Mouse (Mus musculus): ENCODE measurements around the gene Nt5c3. TPM values are rescaled to one million over a fixed set of nuclear protein-coding genes. Genes with fewer than 3 reads are reported as not detected.

The Nt5c3 gene
- total RNA-seq, 4 experiments from 2014 or later, result 51.4 to 61.2 (median 57.9) TPM

DNA sequence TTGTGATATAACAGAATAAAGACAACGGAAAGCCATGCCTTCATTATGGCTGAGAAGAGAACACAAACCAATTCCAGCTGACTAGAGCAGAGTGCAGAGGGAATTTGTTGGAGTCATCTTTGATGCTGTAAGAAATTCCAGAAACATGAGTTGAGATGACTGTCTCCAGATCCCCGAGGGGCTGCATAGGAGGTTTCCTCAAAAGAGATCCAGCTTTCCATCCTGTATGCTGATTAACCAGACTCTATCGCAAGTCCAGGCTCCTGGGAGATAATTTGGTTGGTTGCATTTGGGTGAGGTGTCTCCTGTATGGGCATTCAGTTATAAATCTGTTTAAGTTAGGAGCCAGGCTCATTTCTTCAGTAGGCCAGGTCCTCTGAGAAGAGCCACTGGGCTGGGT, 86.1 kb downstream of the Nt5c3 start:
- DNase-seq (ENCODE audit: low spot score in 2 of 2), result no peak

DNA sequence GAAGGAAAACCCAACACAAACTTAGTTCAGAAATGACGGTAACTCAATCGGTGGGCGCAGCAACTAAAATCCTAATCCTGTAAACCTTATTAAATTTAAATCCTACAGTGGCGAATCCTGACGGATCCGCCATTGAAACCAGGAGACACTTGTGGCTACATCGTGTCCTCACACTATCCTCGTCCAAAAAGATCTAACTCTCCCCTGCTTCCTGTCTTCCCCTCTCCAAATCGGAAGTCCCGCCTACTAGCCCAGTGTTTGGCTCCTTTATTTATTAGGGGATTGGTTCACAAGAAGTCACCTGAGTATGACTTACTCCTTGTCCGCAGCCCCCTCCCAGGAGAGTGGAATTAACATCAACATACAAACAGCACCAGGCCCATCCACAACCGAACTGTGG, 86.6 kb downstream of the Nt5c3 start:
- DNase-seq (ENCODE audit: low spot score in 2 of 2), result no peak

DNA sequence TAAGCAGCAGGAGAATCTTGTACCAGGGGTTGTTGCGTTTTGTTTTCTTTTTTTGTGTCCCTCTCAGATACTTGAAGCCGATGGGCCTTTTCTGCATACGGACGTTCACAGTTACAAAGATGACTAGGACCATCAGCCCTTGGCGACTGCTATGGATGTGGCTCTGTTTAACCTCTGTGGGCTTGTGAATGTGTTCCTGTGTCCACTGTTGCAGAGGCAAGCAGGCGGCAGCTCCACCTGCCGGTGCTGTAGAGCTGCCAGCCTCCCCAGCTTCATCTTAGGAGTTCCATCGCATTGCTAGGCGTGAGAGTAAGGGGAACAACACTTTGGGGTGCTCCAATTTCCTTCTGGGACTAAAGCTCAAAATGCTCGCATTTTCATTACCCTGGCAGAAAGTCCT, 88.2 kb downstream of the Nt5c3 start:
- DNase-seq (ENCODE audit: low spot score in 2 of 2), result no peak

DNA sequence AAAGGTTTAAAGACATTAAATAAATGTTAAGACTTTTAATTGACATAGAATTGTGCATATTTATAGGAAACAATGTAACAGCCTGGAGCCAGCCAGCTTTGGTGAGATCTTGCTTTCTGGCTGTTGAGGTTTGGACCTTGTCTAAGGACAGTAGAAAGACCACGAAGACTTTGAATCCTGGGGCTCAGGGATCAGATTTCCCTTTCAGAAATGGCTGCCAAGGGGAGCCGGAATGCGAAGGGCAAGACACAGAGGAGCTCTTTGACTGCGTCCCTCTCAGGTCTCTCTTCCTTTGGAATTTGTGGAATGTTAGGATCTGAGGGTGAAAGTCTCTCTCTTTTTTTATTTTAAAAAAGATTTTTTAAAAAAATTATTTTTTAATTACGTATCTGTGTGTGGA, 89.0 kb downstream of the Nt5c3 start:
- DNase-seq (ENCODE audit: low spot score in 2 of 2), result no peak

DNA sequence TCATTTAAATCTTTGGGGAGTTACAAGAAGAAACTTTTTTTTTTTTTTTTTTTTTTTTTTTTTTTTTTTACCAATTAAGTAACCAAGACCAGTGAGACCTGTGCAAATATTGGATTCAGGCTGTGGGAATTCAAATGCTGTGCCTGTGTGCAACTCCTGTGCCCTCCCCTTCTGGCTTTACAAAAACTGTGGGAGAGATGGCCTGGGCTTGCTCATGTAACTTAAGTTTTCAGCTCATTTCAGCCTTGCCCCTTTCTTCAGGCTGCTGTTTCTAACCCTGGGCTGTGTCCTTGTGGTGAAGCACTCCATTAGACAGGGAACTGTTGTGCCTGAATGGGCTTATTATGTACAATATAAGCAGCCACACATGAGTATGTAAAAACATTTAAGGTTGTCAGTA, 90.9 kb downstream of the Nt5c3 start:
- no peak for DNase-seq (ENCODE audit: low spot score in 2 of 2)

DNA sequence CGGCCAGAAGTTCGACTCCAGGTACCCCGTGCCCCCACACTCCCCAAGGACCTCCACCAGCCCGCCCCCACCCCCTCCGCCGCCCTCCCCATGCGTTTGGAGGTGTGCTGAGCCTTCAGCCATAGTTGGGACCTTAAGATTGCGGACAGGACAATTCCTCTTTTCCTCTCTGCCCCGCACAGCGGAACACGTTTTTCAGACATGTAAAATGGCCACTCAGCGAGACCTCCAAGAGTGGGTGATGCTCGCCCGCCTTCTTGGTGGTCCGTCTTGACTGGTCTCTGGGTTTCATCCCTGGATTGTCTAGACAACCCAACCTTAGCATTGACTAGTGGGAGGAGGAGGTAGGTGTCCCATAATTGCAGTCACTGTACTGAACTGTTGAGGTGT, 91.3 kb downstream of the Nt5c3 start:
- no peak for DNase-seq (ENCODE audit: low spot score in 2 of 2)

Other genes starting within 250 kb of the Nt5c3 start
- 10 to 100 TPM in 3 of 4 experiments, 1 to 10 TPM in 1; 9.1 to 21.3 (median 14.2) TPM for gene Lsm5, start 219.2 kb downstream of the Nt5c3 start, total RNA-seq (2022)
- gene Avl9, start 209.0 kb downstream of the Nt5c3 start, total RNA-seq (2022), result 10 to 100 TPM; 43.0 to 53.6 (median 46.0) TPM
- 10 to 100 TPM; 56.2 to 67.0 (median 59.8) TPM for gene Kbtbd2, start 126.1 kb downstream of the Nt5c3 start, total RNA-seq (2022)
- 10 to 100 TPM; 29.7 to 36.3 (median 33.7) TPM for gene Fkbp9, start 91.9 kb downstream of the Nt5c3 start, total RNA-seq (2022)
- under 1 TPM; 0.17 to 0.91 (median 0.44) TPM for gene Vmn1r4, start 83 bp upstream of the Nt5c3 start, total RNA-seq (2022)
- not detected for gene Vmn1r5, start 46.3 kb upstream of the Nt5c3 start, total RNA-seq (2022)
- not detected for gene Vmn1r6, start 73.3 kb upstream of the Nt5c3 start, total RNA-seq (2022)
- gene Vmn1r7, start 101.4 kb upstream of the Nt5c3 start, total RNA-seq (2022), result not detected
- not detected for gene Vmn1r8, start 108.4 kb upstream of the Nt5c3 start, total RNA-seq (2022)
- gene Vmn1r9, start 142.9 kb upstream of the Nt5c3 start, total RNA-seq (2022), result not detected
- not detected for gene Vmn1r10, start 185.5 kb upstream of the Nt5c3 start, total RNA-seq (2022)
- not detected for gene Vmn1r11, start 209.5 kb upstream of the Nt5c3 start, total RNA-seq (2022)
- not detected for gene Vmn1r12, start 233.0 kb upstream of the Nt5c3 start, total RNA-seq (2022)

Measured in left cerebral cortex, adult 8-10 months (tissue).